Mouse (Mus musculus) testis, adult 2 months (tissue): ENCODE data around the gene Atpaf1.

Source experiments
- CTCF ChIP-seq: fragments of 200-500 bp; IDR thresholded peaks from 2 replicates; pipeline ENCODE4 v1.5.1; 2012; ENCODE audit warnings: low read depth, mild to moderate bottlenecking, inconsistent platforms, low read length, moderate library complexity; ENCODE audit not compliant: control insufficient read depth, insufficient read depth, insufficient replicate concordance
- POLR2A ChIP-seq: fragments of 200-500 bp; IDR thresholded peaks from 2 replicates; pipeline ENCODE4 v1.6.1; 2012; ENCODE audit warnings: low read depth, mild to moderate bottlenecking, inconsistent platforms, low read length, moderate library complexity; ENCODE audit not compliant: control insufficient read depth

- TF ChIP-seq POLR2A (peak; percentile 61), CTCF (no peak)
Measured at GRCm38 (mm10) chr4:115784769-115785510, at the start of gene Atpaf1.
